Mouse (Mus musculus): ENCODE results near the gene Gm38119. TPM values are rescaled to one million over a fixed set of nuclear protein-coding genes. Genes with fewer than 3 reads are reported as not detected.

Gm38119 gene
- polyA plus RNA-seq, 2 experiments, result not detected

- H3K27me3 ChIP-seq (ENCODE audit: control insufficient read depth, insufficient read depth, low read length), result no peaks in the 10 kb centered on the region
- 57% methylated on average over 1 of the region's 1 CpGs for WGBS (ENCODE audit: insufficient replicate concordance)
Measured at GRCm38 (mm10) chr3:92752238-92752637, 13.3 kb upstream of the Gm38119 start, which contains the start of gene Lce1g. Gene Lce1g, minus strand, starts transcription at chr3:92752338.

GRCm38 (mm10) chr3:92722631-92723030 is 16.3 kb downstream of the Gm38119 start:
- Histone ChIP-seq H3K27ac (no peak overlapping the region), H3K36me3 (replicated peaks; ENCODE audit: control insufficient read depth, insufficient read depth, low read depth) (no peaks in the 10 kb centered on the region), H3K4me2 (ENCODE audit: low read depth) (no peak overlapping the region), H3K4me1 (replicated peaks; ENCODE audit: control insufficient read depth in 2 of 2, insufficient read depth in 2 of 2, low read length in 1 of 2) (no peaks in the 10 kb centered on the region), H3K27me3 (ENCODE audit: control insufficient read depth, insufficient read depth, low read length) (no peaks in the 10 kb centered on the region), H3K4me3 (ENCODE audit: insufficient read depth in 1 of 2, low read depth in 2 of 2, low read length in 2 of 2) (no peak overlapping the region), H3K9ac (replicated peaks) (no peak overlapping the region), H3K9me3 (ENCODE audit: control insufficient read depth, low read length) (no peaks in the 10 kb centered on the region)
- DNase-seq (ENCODE audit: low read depth in 3 of 3, low spot score in 3 of 3) (no peak), ATAC-seq (ENCODE audit: insufficient read depth) (no peak)
- 67% methylated on average over 5 of the region's 5 CpGs for WGBS (ENCODE audit: insufficient replicate concordance)
- TF ChIP-seq CTCF (IDR thresholded peaks at IDR 0.05; ENCODE audit: low read depth), result no peak
- TF ChIP-seq EP300 (IDR thresholded peaks at IDR 0.05; ENCODE audit: low read depth), result no peak

More at GRCm38 (mm10) chr3:92752238-92752637, 13.3 kb upstream of the Gm38119 start, which contains the start of gene Lce1g:
- no peak within 1 kb of the TSS for H3K4me2 ChIP-seq (ENCODE audit: low read depth)
- no peak within 1 kb of the TSS for H3K4me3 ChIP-seq (ENCODE audit: insufficient read depth in 1 of 2, low read depth in 2 of 2, low read length in 2 of 2)
- H3K9ac ChIP-seq (replicated peaks), result no peak within 1 kb of the TSS
- ATAC-seq (ENCODE audit: insufficient read depth) (no peak), DNase-seq (ENCODE audit: low read depth in 3 of 3, low spot score in 3 of 3) (no peak)
- H3K9me3 ChIP-seq (ENCODE audit: control insufficient read depth, low read length), result no peaks in the 10 kb centered on the region
- H3K36me3 ChIP-seq (replicated peaks; ENCODE audit: control insufficient read depth, insufficient read depth, low read depth), result no peaks in the 10 kb centered on the region
- no peaks in the 10 kb centered on the region for H3K4me1 ChIP-seq (replicated peaks; ENCODE audit: control insufficient read depth in 2 of 2, insufficient read depth in 2 of 2, low read length in 1 of 2)
- H3K27ac ChIP-seq, result no peak within 1 kb of the TSS
- TF ChIP-seq CTCF (IDR thresholded peaks at IDR 0.05; ENCODE audit: low read depth) (no peak), EP300 (IDR thresholded peaks at IDR 0.05; ENCODE audit: low read depth) (no peak)

DNA sequence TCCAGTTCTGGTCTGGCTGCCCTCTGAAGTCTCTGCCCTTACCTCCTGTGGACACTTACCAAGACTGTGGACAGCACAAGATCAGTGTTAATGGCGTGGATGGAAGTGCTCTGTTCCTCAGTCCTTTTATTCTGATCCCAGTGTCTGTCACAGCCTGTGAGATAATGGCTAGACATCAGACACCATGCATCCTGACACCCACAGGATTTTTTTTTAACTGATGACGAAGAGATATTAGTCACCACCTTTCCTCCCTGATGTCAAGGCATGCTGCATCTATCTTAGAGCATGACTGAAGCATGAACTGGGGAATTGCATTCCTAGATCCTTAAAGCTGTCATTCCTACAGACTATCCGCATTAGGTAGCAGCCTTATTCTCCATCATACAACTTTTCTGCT is 18.6 kb downstream of the Gm38119 start, which contains the start of gene Lce1f:
Gene Lce1f (minus strand): TSS at position 101 of the 400 bp plus-strand sequence.
- 50% methylated on average over 3 of the region's 3 CpGs for WGBS (ENCODE audit: insufficient replicate concordance)
- no peak for TF ChIP-seq EP300 (IDR thresholded peaks at IDR 0.05; ENCODE audit: low read depth)
- no peak for TF ChIP-seq CTCF (IDR thresholded peaks at IDR 0.05; ENCODE audit: low read depth)

GRCm38 (mm10) chr3:92715122-92715521 is 23.8 kb downstream of the Gm38119 start:
- H3K9me3 ChIP-seq (ENCODE audit: control insufficient read depth, low read length), result no peaks in the 10 kb centered on the region
- TF ChIP-seq CTCF (IDR thresholded peaks at IDR 0.05; ENCODE audit: low read depth), result no peak
- TF ChIP-seq EP300 (IDR thresholded peaks at IDR 0.05; ENCODE audit: low read depth), result no peak
- no peak overlapping the region for H3K9ac ChIP-seq (replicated peaks)
- H3K27me3 ChIP-seq (ENCODE audit: control insufficient read depth, insufficient read depth, low read length), result no peaks in the 10 kb centered on the region
- H3K4me3 ChIP-seq (ENCODE audit: insufficient read depth in 1 of 2, low read depth in 2 of 2, low read length in 2 of 2), result no peak overlapping the region
- DNase-seq (ENCODE audit: low read depth in 3 of 3, low spot score in 3 of 3) (no peak), ATAC-seq (ENCODE audit: insufficient read depth) (no peak)
- H3K27ac ChIP-seq, result no peak overlapping the region
- no peaks in the 10 kb centered on the region for H3K4me1 ChIP-seq (replicated peaks; ENCODE audit: control insufficient read depth in 2 of 2, insufficient read depth in 2 of 2, low read length in 1 of 2)
- H3K4me2 ChIP-seq (ENCODE audit: low read depth), result no peak overlapping the region
- no peaks in the 10 kb centered on the region for H3K36me3 ChIP-seq (replicated peaks; ENCODE audit: control insufficient read depth, insufficient read depth, low read depth)

More for the DNA sequence above, 18.6 kb downstream of the Gm38119 start, which contains the start of gene Lce1f:
- Histone ChIP-seq H3K9ac (replicated peaks) (no peak within 1 kb of the TSS), H3K27me3 (ENCODE audit: control insufficient read depth, insufficient read depth, low read length) (no peaks in the 10 kb centered on the region), H3K4me1 (replicated peaks; ENCODE audit: control insufficient read depth in 2 of 2, insufficient read depth in 2 of 2, low read length in 1 of 2) (no peaks in the 10 kb centered on the region), H3K4me2 (ENCODE audit: low read depth) (no peak within 1 kb of the TSS), H3K27ac (no peak within 1 kb of the TSS), H3K9me3 (ENCODE audit: control insufficient read depth, low read length) (no peaks in the 10 kb centered on the region), H3K36me3 (replicated peaks; ENCODE audit: control insufficient read depth, insufficient read depth, low read depth) (no peaks in the 10 kb centered on the region), H3K4me3 (ENCODE audit: insufficient read depth in 1 of 2, low read depth in 2 of 2, low read length in 2 of 2) (no peak within 1 kb of the TSS)
- DNase-seq (ENCODE audit: low read depth in 3 of 3, low spot score in 3 of 3), result no peak
- ATAC-seq (ENCODE audit: insufficient read depth), result no peak

DNA sequence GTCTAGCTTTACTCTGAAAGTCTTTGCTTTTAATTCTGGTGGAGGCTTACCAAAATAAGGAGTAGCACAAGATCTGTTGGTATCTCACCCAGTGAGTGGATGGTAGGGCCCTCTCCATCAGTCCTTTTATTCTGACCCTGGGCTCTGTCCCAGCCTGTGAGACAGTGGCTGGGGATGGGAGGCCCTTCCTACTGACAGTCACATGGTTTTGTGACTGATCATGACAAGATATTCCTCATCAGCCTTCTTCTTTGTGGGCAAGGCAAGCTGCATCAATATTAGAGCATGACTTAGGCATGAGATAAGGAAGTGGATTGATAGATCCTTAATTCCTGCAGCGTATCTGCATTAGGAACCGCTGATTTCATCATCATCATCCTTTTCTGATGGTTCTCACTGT is 29.9 kb downstream of the Gm38119 start, which contains the start of gene Lce1e:
Gene Lce1e (minus strand): TSS at position 101 of the 400 bp plus-strand sequence.
- Histone ChIP-seq H3K4me1 (replicated peaks; ENCODE audit: control insufficient read depth in 2 of 2, insufficient read depth in 2 of 2, low read length in 1 of 2) (no peaks in the 10 kb centered on the region), H3K9ac (replicated peaks) (no peak within 1 kb of the TSS), H3K4me3 (ENCODE audit: insufficient read depth in 1 of 2, low read depth in 2 of 2, low read length in 2 of 2) (no peak within 1 kb of the TSS), H3K27me3 (ENCODE audit: control insufficient read depth, insufficient read depth, low read length) (no peaks in the 10 kb centered on the region), H3K9me3 (ENCODE audit: control insufficient read depth, low read length) (no peaks in the 10 kb centered on the region), H3K27ac (no peak within 1 kb of the TSS), H3K4me2 (ENCODE audit: low read depth) (no peak within 1 kb of the TSS), H3K36me3 (replicated peaks; ENCODE audit: control insufficient read depth, insufficient read depth, low read depth) (no peaks in the 10 kb centered on the region)
- WGBS (ENCODE audit: insufficient replicate concordance), result 53% methylated on average over 2 of the region's 2 CpGs
- TF ChIP-seq EP300 (IDR thresholded peaks at IDR 0.05; ENCODE audit: low read depth), result no peak
- TF ChIP-seq CTCF (IDR thresholded peaks at IDR 0.05; ENCODE audit: low read depth), result no peak
- no peak for ATAC-seq (ENCODE audit: insufficient read depth)
- DNase-seq (ENCODE audit: low read depth in 3 of 3, low spot score in 3 of 3), result no peak

All from liver, embryonic 14.5 days (tissue).